Mouse (Mus musculus): ENCODE results near the gene Sun1.

Sun1 gene

DNA sequence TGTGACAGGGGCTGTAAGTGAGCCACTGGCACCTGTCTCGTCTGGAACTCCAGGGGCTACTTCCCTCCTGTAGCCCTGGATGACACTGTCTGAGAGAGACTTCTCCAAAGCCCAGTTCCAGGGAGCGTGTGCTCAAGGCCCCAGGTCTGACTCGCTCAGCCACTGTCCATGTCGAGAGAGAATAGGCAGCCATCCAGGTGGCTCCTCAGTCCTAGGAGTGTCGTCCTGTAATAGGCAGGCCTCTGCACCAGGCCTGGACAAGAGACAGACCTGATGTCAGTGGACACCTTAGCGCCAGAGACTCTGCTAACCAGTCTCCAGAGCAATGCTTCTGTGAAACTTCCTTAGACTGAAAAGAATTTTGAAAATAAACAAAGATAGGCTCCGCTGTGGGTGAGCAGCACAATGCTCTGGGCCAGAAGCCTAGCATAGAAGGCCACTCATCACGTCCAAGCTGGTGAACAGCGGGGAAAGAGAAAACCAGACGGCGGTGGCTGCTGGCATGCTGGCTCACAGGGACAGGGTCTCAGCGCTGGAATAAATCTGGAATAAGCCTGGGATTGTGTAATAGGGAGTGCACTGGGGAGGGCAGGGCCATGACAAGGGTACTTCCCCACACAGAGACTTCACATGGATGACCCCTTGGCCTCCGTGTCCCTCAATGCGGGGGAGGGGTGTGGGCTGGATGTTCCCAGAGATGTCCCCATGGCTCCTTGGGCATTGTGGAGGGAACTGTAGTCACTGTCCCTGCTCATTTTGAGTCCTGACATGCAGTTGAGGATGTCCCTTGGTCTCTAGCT, 85.9 kb downstream of the Sun1 start:
- no peak for DNase-seq (ENCODE audit: low spot score)

DNA sequence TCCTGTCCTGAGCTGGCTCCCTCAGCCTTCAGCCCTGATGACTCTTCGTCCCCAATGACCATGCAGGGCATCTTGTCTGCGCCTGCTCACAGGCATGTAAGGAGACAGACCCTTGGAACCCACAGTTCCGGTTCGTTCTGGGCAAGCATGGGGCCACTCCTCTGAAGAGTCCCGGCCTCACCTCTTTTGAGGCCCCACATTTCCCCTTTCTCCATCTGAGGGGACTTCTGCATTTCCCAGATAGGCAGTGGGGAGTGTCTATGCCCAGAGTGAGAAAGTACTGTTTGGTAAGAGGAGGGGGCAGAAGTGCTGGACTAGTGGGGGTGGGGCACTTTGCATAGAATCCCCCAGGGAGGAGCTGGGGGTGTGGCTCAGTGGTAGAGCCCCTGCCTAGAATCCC, 86.7 kb downstream of the Sun1 start:
- DNase-seq (ENCODE audit: low spot score) = no peak

DNA sequence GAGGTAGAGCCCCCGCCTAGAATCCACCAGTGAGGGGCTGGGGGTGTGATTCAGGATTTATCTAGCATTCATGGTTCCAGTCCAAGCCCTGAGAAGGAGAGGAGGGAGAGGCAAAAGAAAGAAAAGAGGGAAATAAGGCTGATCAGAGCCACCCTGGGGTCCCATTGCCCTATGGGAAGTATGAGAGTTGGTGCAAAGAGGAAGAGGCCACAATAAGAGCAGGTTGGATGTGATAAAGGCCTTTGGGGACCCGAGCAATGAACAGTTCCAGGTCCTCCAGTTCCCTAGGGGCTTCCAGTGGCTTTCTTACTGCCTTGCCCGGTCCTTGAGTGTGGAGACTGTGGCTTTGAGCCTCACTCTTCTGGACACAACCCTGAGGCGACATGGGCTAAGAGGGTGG, 87.3 kb downstream of the Sun1 start:
- no peak for DNase-seq (ENCODE audit: low spot score)

DNA sequence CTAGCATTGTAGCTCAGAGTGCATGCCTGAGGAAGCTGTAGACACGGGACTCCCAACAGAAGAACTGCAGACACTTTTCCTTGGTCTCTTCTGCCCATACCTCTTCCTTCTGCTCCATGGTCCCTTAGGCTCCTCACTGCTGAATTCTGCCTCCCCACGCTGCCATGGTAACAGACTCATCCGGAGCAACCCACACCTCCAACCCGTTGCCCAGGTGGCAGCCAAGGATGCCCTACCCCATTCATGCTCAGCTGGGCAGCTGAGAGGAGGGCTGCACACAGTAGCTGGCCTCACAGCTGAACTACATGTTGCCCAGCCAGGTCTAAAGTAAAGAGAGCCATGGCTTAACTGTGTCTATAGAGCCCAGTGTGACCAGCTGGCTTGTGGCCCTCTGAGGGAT, 88.2 kb downstream of the Sun1 start:
- DNase-seq (ENCODE audit: low spot score) = no peak

- DNase-seq (ENCODE audit: low spot score) = no peak
These were observed 90.2 kb downstream of the Sun1 start for GRCm38 (mm10) chr5:139290467-139291259.

DNA sequence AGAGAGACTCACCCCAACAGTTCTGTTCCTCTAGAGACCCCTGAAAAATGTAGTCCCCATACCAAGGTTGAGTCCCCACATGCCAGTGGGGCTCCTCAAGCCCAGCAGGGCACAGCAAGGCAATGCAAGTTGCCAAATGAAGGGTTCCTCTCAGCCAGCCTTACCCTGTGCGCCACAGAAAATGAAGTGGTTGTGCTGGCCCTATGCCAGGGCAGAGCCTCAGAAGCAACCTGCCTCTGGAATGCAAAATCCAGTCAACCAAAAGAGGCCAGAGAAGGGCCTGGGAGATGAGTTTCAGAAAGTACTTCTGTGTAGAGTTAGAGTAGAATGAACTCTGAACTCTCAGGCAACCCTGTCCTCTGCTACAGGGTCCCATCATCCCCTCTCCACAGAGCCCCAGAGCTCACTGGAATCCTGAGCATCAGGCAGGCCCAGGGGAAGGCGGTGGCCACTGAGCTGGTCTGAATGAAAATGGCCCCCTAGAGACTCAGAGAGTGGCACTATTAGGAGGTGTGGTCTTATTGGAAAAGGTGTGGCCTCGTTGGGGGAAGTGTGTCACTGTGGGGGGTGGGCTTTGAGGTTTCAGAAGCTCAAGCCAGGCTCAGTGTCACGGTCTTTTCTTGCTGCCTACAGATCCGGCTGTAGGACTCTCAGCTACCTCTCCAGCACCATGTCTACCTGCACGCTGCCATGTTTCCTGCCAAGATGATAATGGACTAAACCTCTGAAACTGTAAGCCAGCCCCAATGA, 91.5 kb downstream of the Sun1 start:
- no peak for DNase-seq (ENCODE audit: low spot score)

DNA sequence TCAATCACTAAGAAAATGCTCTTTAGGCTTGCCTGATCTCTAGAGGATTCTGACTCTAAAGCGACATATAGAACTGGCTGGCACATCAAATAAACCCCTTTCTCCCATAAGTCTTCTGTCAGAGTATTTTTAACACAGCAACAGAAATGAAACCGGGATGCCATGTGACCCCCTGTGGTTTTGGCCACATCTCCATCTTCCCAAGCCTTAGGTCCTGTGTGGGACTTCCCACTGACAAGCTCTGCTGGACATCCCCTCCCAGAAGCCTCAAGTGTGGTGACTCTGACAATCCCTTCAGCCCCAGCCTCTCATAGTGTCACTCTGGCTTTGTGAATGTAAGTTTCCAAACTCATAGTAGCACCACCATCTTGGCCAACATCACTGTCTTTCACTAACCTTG, 93.7 kb downstream of the Sun1 start:
- DNase-seq (ENCODE audit: low spot score) = no peak

DNA sequence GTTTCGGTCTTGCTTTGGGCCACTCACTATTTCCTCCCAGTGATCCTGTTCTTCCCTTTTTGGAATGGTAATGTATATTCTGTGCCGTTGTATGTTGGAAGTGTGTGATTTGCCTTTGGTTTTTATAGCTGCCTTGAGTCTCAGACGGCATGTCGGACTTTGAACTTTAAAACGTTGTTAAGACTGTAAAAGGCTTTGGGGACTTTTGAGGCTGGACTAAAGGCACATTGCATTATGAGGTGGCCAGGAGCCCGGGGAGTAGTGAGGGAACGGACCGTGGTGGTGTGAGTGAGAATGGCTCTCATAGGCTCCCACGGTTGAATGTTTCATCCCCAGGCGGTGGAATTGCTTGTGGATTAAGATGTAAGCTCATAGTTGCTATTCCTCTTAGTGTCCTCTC, 96.7 kb downstream of the Sun1 start:
- no peak for DNase-seq (ENCODE audit: low spot score)

GRCm38 (mm10) chr5:139297745-139298144, 97.3 kb downstream of the Sun1 start:
- no peak for DNase-seq (ENCODE audit: low spot score)

All from layer of hippocampus, adult 9-10 months (tissue).